Mouse (Mus musculus): ENCODE results near the gene Zfp518b. TPM values are rescaled to one million over a fixed set of nuclear protein-coding genes. Genes with fewer than 3 reads are reported as not detected.

Zfp518b gene
- polyA plus RNA-seq (2017; shearing (Covaris generic)): 0.09 TPM

GRCm38 (mm10) chr5:38684164-38684911, at the start of gene Zfp518b:
Gene Zfp518b (minus strand): TSS chr5:38684826.

Other genes starting within 250 kb of the Zfp518b start
- 7.0 TPM for gene Slc2a9, start 181.7 kb downstream of the Zfp518b start, polyA plus RNA-seq (2017; shearing (Covaris generic))
- gene Wdr1, start 121.6 kb downstream of the Zfp518b start, polyA plus RNA-seq (2017; shearing (Covaris generic)): 331 TPM
- not detected for gene Clnk, start 192.0 kb upstream of the Zfp518b start, polyA plus RNA-seq (2017; shearing (Covaris generic))